Comparison of ENCODE assay signal across 11 mouse cellular contexts in the genomic region with DNA sequence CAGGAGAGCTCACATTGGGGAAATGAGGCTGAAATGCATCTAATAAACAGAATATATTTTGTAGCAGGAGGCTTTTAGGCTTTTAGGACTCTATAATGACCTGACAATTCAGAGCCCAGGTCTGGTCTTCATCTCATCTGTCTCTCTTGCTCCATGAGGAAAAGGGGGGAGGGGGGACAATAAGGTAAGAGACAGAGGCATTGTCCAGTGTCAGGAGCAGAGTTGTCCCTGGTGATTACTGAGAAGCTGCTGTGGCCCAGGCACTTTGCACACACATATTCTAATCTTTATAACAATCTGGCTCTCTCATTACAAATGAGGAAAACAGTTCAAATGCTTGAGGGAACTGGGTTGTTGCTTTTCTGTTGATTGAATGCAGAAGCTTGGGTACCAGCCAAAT.
"Had no signal": no experiment of that assay in that cellular context is flagged by ENCODE, and none has a peak within 500 bp of the region (broad histone marks: within the 10 kb centered on the region; RNA-seq: fewer than 3 reads in every experiment).

No protein-coding gene starts in this region.

- ATAC-seq: liver, postnatal 0 days; midbrain, embryonic 13.5 days had no signal

- H3K4me3 ChIP-seq: liver, embryonic 13.5 days; lung, embryonic 15.5 days; midbrain, embryonic 13.5 days; neural tube, embryonic 12.5 days had no signal

- H3K36me3 ChIP-seq: liver, embryonic 13.5 days; lung, embryonic 15.5 days; midbrain, embryonic 13.5 days; neural tube, embryonic 12.5 days had no signal

- H3K9me3 ChIP-seq: liver, embryonic 13.5 days; lung, embryonic 15.5 days; midbrain, embryonic 13.5 days; neural tube, embryonic 12.5 days had no signal

- H3K4me1 ChIP-seq: liver, embryonic 13.5 days; lung, embryonic 15.5 days; midbrain, embryonic 13.5 days; neural tube, embryonic 12.5 days had no signal

- H3K27me3 ChIP-seq: liver, embryonic 13.5 days; lung, embryonic 15.5 days; midbrain, embryonic 13.5 days; neural tube, embryonic 12.5 days had no signal

- H3K4me2 ChIP-seq: liver, embryonic 13.5 days; lung, embryonic 15.5 days; midbrain, embryonic 13.5 days; neural tube, embryonic 12.5 days had no signal

- H3K9ac ChIP-seq: liver, embryonic 13.5 days; liver, postnatal 0 days; lung, embryonic 15.5 days; midbrain, embryonic 13.5 days; neural tube, embryonic 12.5 days had no signal

- DNase-seq: kidney, adult 11 months; kidney, postnatal 14 days; layer of hippocampus, postnatal 36 days; liver; liver, embryonic 13.5 days; liver, postnatal 0 days; thymus, adult 2 months; thymus, postnatal 25 days had no signal

- H3K27ac ChIP-seq: liver, embryonic 13.5 days; lung, embryonic 15.5 days; midbrain, embryonic 13.5 days; neural tube, embryonic 12.5 days had no signal
